Mouse (Mus musculus) heart, postnatal 10 days (tissue): ENCODE measurements at regions not wholly inside any gene's neighbourhood (a gene's known extent, or its start where the extent isn't known, plus 50 kb on each side); places are given as distances from the start of the nearest gene placed in this dataset.
"Not testable (repeated sequence)": the region's sequence is repeated elsewhere in the genome, so short reads cannot be mapped to it uniquely, and the experiment has no call there.

Experiments
- DNase-seq, 2 experiments: peaks; one replicate each; pipeline ENCODE4 v3.0.0; 2021
- intact Hi-C: fragments of 180-260 bp; cut with DNase I; formaldehyde crosslinking; loops from one replicate; pipeline ENCODE4 v1.15.1; 2025
- microRNA-seq, 2 experiments: library from miRNA; unstranded; fragments of <30 nt; microRNA quantifications; one replicate each; pipeline ENCODE4 v1.2.0; 2022

- intact Hi-C loops, DNase-seq: not testable (repeated sequence)
Measured at GRCm38 (mm10) chr6:22789731-22790130, 85.6 kb upstream of the Ptprz1 start.

- no peak for DNase-seq
- intact Hi-C loops, result no loop called here
Measured at GRCm38 (mm10) chr6:22791801-22792200, 83.5 kb upstream of the Ptprz1 start.

DNA sequence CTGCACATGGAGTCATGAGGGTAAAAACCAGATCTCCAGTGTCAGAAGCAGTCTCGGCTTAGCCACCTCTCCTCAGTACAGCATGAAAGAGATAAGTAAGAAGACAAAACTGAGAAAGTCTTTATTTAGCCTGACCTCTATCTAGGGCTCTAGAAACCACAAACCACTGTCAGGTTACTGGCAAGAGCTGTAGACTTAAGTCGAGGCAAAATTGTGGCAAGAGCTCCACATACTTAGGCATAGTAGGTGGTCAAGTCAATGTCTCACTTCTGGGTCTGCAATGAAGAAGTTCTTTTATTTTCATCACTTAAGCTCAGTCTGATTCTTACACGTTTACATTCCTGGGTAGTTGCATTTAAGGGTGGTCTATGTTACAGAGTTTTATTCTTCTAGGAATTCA, 82.7 kb upstream of the Ptprz1 start:
- intact Hi-C loops, result no loop called here

GRCm38 (mm10) chr6:22794071-22794721, 81.1 kb upstream of the Ptprz1 start:
- intact Hi-C loops, result no loop called here
- peak; percentile 3 to 6 for DNase-seq

More for the DNA sequence above, 82.7 kb upstream of the Ptprz1 start:
- no peak for DNase-seq

DNA sequence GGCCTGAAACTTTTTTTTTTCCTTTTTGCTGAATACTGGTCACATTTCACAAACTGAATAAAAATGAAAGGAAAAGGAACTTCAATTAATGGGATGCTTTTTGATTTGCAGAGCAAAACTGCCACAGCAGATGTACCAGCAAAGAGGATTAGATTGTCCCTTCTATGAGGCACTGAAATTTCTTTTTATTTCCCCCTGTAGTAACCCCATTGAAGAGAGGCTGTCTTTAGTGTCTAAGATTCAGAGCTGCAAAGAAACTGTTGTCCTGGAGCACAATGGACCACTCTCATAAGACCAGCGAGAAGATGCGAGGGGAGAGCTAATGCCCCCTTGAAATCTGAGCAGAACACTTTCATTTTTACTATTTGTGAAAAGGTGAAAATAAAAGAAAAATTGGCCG, 80.5 kb upstream of the Ptprz1 start:
- intact Hi-C loops, result no loop called here
- DNase-seq, result no peak

DNA sequence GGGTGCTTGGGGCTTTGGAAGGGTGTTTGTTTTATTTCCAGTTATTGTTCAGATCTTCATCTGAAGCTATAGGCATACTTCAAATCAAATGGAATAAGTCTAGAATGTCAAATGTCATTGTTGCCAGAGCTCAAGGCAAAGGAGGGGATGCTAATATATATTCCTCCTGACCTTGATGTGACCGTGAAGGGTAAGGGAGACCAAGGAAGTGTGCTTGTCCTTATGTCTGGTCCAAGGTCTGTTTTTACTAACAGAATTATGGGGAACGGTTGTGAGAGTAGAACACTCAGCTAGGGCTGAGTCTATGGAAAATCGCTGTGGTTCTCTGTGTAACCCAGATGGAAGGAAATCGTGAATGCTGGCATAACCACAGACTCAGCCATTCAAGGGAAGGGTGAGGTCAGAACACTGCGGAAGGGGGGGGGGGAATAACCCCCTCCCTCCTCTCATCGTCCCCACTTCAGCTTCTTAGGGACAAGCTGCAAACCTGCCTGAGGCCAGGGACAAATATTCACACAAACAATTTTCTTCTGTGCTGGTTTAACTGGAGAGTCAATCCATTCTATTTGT, 79.9 kb upstream of the Ptprz1 start:
- intact Hi-C loops, result no loop called here
- no peak for DNase-seq

DNA sequence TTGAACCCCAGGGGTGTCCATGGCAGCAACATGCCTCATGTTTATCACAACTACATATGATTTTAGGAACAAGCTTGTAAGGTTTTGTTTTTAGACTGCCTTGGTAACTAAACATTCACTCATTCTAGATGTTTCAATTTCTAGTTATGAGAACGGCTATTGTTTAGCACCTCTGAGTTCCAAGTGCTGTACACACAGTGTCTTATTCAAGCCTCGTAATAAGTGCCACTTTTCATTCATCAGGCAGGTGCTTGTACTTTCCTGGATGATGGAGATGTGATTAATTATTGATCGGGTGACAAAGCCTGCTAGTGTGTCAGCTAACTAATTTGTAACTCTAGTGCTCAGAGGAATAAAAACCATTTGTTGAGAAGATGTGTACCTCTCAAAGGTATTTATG, 73.4 kb upstream of the Ptprz1 start:
- DNase-seq, result no peak
- intact Hi-C loops, result no loop called here

GRCm38 (mm10) chr6:22802399-22803092, 72.8 kb upstream of the Ptprz1 start:
- intact Hi-C loops, result no loop called here
- DNase-seq, result no peak

DNA sequence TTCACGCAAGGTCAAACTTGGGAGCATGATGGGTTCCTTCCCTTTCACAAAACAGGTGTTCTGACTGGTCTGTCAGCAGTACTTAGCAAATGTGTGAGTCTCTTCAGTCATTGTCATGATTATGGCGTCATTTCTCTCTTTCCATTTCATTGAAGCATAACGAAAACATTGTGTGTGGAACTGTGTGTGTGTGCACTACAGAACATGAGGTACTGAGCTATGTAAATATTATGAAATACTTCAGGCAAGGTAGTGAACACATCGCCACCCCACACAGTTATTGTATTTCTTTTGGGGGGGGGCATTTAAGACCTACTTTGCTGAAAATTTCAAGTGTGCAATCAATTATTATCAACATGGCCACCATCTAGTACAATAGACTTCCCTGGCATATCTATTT, 71.4 kb upstream of the Ptprz1 start:
- intact Hi-C loops, result no loop called here
- no peak for DNase-seq

- no peak for DNase-seq
- intact Hi-C loops, result no loop called here
Measured at GRCm38 (mm10) chr6:22825086-22825768, 50.1 kb upstream of the Ptprz1 start.

Small RNAs in the stretch of these regions (microRNA-seq; reads per million reads assigned to microRNA genes)
- gene Gm25942, result 0 reads per million in 2 experiments
